Mouse (Mus musculus) cerebellum, adult (tissue): ENCODE measurements around the gene Gm37240.

Experiments
- ATAC-seq: cut with Nextera tagmentation; 2 replicates; pipeline ENCODE4 v1.9.2; 2017; ENCODE audit warnings: mild to moderate bottlenecking, moderate library complexity, mixed read lengths; ENCODE audit not compliant: insufficient number of reproducible peaks, low FRiP score, low TSS enrichment

Gene Gm37240

DNA sequence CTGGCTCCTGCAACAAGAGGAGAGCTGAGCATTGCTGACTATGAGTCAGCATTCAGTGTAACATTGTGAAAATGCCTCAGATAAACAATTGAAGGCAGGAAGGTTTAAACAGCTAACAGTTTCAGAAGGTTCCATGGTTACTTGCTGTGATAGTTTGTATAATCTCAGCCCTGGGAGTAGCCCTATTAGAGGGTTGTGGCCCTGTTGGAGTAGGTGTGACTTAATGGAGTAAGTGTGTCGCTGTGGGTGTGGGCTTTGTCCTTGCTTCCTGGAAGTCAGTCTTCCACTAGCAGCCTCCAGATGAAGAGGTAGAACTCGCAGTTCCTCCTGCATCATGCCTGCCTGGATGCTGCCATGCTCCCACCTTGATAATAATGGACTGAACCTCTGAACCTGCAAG is 430.3 kb downstream of the Gm37240 start:
- ATAC-seq: no peak

DNA sequence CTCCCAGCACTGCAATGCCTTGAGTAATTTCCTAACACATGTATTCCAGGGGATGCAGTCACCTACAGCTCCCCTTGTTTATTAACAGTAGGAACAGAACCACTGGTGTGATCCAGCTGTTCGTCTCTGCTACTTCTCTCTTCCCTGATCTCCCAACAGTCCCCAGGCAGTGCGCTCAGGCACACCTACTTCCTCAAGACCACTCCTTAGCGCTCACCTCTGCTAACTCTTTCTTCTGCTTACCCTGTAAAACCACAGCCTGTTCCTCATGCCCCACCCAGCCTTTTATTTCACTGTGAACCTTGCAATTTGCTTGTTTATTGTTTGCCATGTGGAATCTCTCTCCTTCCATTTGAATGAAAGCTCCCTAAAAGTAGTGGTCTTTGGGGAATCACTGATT is 431.9 kb downstream of the Gm37240 start:
- no peak for ATAC-seq

DNA sequence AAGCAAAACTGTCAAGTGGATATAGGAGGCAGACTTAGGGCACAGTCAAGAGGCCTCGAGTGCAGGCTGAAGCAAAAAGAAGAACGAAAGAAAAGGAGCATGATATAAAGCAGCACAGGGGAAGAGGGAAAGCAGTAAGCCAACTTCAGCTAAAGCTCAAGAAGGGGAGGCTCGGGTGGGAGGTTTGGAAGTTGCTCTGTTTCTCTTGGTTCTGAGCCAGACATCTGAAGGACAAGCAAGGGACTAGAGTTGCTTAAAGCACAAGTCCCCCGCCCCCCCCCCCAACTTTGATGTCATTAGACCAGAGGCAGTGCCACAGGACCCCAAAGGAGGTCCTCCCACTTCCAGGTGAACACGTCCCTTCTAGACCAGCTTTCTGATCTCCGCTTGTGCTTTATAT is 433.3 kb downstream of the Gm37240 start:
- no peak for ATAC-seq

DNA sequence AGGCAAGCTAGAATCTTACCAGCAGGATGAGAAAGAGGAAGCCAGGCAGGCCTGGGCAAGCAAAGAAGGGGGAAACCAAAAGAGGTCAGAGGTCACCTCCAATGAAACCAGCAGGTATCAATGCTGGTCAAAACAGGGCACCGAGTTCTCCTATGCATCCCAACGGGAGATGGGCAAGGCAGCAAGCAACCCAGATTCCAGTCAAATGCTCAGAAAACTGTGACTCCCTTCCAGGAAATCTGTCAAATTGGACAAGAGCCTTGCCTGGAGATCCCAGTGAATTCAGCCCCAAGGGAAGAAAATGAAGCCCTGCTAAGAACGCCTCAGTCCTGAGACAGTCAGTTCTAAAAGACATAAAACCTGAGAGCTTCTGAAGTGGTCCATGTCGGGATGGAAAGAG is 437.9 kb downstream of the Gm37240 start:
- ATAC-seq: peak; percentile 80

DNA sequence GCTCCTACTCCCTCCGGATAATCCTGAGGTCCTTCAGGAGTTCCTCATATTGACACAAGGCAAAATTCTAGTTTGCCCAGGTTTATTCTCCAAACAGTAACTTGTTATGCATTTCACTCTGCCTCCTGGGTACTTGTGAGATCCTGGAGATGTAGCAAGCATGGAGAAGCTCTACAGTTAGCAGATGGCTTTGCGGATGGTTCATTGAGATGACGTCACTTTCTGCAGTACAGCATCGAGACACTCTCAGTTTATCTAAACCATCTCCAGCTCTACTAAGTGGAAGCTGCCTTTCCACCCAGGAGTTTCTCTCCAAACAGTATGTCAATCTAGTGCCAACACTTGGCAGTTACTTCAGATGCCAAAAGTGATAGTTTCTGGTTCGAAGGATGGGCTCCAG is 444.5 kb downstream of the Gm37240 start:
- no peak for ATAC-seq

DNA sequence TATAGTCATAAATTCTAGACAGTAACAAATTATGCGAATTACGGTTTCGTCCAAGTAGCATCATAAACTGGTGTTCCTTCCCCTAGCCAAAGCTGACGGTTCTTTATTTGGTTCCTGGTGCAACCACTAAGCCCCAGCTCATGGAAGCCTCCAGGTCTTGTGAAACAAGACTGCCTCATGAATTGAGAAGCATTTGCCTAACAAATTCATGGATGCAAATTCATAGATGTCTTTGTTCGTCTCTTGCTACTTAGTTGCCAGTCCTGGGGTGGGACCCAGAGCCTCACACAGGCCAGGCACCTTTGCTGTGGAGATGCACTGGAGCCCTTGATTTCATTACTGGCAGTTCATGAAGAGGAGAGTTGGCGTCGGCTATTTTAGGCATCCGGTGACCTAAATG is 445.1 kb downstream of the Gm37240 start:
- ATAC-seq: no peak

DNA sequence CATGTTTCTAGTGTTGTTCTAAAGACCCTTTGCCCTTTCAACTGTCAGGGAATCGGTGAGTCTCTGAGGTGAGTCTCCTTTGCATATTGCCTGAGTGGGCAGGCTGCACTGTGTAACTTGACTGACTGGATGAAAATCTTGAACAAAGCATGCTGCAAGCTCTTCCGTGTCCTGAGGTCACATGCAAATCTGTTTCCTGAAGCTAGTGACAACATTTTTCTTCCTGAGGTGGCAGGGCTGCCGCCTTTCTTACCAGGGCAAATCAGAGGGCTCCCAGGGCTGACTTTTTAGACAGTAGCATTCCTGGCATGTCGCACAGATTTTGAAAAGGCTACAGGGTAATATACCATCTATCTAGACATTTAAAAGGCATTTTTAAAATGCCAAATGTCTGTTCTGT is 451.9 kb downstream of the Gm37240 start:
- no peak for ATAC-seq

DNA sequence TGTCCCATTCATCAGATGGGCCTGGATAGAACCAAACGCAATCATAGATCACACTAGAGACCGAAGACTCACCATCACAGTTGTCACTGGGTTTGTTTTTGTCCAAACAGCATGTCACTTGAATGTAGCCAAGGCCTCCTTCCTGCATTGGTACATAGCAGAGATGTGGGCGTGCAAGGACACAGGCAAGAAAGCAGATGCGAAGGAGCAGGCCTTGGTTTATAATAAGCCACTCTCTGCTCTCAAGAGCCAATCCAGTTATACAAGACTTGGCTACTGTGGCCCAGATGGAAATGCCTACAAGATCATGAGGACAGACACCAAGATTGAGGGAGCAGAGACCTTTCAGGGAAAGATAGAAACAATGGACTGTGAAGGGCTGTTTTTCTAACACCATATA is 456.1 kb downstream of the Gm37240 start:
- ATAC-seq: no peak

DNA sequence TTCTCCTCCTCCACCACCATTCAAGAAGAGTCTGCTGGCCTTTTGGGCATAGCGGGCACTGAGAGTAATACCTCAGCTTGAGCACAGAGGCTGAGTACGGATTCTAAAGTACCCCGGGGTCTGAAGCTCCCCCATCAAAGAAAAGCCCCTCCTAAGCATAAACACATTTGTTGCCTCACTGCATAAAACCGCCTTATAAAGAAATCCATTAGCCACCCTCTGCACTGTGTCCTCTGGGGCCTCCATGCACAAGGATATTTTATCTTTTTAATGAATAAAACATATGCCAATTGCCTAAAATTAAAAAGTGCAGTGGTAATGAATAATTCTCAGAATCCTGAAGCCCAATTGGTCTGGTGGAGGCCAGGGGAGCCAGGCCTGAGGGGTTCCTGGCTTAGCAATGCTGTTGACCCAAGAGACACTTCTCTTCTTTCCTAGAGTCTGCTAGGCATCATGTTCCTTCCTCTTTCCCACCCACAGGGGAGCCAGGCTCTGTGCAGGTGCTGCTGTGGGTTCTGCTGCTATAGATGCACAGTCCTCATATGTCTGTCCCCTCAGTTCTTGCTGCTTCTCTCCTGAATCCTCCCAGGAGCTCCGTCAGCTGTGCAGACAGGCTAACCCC is 463.8 kb downstream of the Gm37240 start:
- no peak for ATAC-seq

DNA sequence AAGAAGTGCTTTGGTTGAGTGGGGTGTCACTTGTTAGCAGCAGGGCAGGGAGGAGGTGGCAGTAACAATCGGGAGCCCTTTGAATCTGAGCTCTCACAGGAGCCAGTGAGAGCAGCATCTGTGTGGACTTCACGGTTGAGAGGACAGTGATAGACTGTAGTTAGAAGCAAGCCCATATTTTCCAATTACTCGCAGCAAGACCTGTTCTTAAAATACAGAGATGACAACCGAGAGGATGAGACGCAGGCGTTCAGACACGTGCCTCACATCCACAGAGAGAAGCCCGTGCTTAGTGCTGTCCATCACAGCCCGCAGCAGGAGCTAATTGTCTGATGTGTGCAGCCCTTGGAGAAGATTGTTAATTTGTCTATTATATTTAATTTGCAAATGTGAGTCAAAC is 465.9 kb downstream of the Gm37240 start:
- ATAC-seq: no peak

DNA sequence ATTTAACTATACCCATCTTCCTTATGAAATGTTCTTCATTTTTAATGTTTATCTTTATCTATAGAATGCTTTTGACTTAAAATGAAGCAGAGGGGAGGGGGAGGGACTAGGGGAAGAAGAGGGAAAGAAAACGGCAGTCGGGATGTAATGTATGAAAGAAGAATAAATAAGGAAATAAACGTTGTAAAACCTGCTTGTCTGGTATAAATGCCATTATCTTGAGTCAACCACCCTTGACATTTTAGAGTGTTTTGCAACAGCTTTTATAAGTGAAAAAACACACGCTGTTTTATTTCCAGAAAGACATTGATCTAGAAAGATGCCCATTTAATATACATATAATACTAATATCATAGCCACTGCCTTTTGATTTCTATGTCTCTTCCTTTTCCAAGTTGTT is 469.7 kb downstream of the Gm37240 start:
- ATAC-seq: no peak

DNA sequence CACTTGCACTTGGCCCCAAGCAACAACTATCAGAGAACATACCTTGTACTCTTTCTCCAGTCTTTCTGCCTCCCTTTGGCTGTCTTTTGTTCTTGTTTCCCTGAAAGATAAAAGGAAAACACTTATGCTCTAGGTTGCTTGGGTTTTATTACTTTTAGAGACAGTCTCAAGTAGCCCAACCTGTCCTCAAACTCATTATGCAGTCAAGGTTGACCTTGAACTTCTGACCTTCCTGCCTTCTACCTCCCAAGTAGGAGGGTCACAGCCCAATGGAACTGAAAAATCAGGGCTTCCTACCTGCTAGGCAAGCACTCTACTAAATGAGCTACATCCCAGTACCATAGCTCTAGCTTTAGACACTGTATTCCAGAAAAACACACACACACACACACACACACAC is 488.5 kb downstream of the Gm37240 start:
- no peak; the same call in 1 of the 2 replicates for ATAC-seq

DNA sequence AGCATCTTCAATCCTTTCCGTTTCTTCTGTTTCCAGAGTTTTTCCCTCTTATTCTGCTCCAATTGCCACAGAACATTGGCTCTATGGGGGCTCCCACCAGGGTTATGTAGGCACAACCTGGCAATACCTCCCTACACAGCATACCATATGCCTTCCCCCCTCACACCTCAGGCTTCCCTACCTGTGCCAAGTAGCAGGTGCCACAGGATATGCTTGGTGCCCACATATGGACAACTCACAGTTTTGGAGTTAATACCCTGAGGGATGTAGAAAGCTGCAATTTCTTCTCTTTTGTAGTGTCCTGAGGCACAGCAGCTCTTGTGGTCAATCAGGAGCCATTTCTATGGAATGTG is 488.9 kb downstream of the Gm37240 start:
- ATAC-seq: peak; percentile 94

DNA sequence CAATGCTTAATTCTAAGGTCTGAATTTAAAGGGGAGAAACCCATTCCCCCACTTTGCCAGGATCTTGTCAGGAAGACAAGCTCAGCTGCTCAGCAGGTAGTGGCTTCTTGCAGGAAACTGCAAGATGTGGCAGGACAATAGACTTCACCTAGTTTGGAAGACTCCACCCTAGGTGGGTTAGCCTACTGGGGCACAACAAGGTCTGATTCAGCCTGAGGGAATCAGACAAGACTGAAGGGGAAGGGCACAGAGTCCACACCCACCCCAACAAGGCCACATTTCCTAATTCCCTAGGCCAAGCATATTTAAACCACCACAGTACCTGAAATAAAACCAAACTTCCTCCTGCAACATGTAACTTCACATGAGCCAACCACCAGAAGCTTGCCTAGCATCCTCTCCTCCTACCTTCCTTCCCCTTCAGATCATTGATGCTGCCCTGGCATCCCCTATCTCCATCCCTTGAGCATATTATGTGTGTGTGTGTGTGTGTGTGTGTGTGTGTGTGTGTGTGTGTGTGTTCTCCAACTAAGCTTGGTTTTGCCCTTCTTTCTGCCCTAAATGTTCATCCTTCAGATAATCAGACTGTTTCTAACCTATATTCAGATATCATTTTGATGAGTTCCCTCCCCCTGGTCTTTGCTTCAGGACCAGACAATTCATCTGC is 489.4 kb downstream of the Gm37240 start:
- peak; percentile 16 for ATAC-seq

DNA sequence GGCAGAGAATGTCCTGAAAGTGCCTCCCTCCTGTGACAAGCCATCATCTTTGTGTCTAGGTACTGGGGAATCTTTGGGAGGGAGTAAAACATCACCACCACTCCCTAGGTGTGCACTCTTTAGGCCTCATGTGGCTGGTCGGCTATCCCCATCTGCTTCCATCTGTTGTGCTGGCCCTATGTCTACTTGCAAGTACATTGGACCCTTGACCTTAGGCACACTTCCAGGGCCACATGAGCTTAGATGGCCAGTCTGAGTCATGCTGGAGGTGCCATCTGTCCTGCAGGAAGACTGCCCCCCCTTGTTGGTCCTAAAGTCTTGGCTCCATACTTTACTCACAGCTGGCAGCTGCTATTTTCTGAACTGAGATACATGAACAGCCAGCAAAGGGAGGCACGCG is 493.9 kb downstream of the Gm37240 start:
- peak; percentile 77 for ATAC-seq

DNA sequence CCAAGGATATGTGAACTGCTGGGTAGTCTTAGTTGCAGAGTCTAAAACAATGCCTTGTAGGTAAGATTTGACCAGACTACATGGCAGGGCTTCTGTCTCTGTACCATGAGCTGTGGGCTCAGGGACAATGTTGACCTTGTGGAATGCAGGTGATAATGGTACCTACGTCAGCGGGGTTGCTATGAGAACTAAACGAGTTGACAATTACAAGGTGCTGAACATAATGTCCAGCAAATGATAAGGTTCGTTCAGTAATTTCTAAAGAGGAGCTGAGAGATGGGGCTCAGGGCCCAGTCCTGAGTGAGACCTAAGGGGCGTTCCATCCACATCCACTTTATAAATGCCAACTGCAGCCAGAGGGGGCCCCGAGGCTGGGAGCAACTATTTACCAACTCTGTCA is 495.6 kb downstream of the Gm37240 start:
- ATAC-seq: no peak

DNA sequence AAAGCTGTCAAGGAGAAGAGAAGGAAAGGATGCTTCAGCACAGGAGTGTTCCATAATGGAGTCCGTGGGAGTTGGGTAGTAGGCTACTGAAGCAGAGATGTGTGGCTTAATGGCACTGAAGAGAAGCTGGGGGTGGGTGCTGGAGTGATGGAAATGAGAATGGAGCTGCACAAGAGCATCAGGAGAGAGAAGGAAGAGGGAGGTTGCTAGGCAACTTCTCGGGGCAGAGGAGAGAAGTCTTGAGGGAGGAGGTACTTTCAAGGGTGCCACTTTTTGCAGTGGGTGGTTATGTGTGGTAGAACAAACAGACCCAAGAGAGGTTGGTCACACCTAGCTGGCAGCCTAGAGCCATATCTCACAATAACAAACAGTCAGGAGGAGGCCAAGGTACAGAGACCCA is 496.2 kb downstream of the Gm37240 start:
- ATAC-seq: no peak

DNA sequence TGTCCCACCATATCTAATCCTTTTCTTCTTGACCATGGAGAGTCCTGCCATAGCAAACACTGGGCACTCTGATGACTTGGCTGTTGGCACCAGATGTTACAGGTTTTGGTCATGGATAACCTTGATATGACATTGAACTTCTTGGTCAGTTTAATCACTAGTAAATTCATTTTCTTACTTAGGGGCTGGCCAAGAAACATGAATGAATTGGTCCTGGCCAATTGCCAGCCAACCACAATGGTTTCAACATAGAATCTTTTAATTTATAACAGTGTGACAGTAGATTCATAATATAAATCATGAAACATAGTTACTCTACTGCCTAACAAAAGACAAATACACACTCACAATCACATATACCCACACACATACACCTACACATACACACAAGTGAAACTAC is 501.9 kb downstream of the Gm37240 start:
- no peak for ATAC-seq

DNA sequence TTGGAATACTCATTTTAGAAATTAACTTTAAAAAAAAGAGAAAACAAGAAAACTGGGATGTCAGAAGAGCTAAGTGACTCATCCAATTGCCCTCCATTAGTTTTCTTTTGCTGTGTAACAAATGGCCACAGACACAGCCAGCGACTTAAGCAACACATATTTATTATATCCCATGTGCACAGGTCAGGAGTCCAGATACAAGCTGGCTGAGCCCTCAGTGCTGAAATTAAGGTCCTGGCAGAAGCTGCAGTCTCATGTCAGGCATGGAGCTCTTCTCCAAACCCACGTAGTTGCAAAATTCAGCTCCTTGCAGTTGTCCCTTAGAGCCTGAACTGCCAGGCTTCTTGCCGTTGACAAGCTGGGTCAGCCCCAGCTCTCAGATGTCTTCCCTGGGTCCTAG is 504.0 kb downstream of the Gm37240 start:
- ATAC-seq: no peak

DNA sequence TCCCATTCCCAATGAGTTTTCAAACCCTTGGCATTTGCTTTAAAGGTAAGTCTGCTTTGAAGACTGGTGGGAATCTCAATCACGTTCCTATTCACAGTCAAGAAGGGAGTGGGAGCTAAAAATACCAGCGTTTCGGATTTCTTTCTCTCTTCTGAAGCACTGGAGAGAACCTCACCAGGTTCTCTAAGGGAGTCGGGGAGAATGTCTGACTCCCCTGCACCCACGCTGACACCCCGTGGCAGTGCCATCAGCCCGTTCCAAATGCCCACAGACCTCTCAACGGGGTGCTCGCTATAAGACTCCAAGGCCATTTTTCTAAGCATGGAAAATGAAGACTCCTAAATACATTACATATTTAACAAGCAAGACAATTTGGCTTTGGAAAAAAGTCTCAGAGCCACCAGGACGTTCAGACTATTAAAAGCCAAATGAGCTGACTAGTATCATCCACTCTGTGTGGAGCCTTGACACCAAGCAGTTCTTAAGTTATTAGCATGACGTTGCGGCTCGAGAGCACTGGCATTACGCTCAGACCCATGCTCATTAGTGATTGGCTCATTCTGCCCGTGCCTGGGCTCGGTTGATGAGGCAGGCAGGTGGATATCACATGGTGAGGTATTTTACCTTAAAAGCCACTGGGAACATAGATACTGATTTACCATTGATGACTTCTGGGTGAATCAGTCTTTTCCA is 508.5 kb downstream of the Gm37240 start:
- ATAC-seq: 0 out of 2 replicates have a peak, but pooled peaks have one; percentile 8

DNA sequence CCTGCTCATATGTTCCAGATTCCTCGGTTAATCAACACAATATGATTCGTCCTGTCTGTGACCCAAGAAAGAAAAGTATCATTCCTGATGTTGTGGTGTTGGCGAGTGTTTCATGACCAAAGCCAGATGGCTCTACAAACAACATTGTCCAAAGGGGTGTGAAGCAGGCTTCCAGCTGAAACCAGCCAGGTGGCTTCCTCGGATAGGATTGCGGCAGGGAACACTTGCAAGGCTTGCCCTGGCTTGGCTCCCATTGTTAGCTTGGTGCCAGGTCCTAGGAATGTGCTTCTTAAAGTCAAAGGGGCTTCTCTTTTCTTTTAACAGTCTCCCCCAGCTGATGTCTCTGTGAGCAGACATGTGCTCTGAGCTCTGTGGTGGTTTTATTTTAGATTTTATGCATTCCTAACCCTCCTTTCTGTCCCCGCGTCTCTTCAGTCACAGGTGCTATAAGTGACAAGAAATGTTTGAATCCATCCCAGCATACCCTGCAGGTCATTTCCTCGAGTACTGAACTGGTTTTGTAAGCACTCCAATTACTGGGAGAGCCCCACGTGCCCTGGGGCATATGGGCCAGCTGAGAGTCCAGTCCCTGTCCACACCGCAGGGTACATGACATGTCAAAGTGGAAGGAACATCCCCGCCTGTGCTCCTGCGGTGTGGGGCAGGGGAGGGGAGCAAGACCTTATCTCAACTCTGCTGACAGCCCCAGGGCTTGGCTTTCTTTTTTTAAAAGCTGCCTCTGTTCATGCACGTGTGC is 509.2 kb downstream of the Gm37240 start:
- ATAC-seq: peak; percentile 79
